Mouse (Mus musculus): Measurements from ENCODE around the gene Csk.

DNA sequence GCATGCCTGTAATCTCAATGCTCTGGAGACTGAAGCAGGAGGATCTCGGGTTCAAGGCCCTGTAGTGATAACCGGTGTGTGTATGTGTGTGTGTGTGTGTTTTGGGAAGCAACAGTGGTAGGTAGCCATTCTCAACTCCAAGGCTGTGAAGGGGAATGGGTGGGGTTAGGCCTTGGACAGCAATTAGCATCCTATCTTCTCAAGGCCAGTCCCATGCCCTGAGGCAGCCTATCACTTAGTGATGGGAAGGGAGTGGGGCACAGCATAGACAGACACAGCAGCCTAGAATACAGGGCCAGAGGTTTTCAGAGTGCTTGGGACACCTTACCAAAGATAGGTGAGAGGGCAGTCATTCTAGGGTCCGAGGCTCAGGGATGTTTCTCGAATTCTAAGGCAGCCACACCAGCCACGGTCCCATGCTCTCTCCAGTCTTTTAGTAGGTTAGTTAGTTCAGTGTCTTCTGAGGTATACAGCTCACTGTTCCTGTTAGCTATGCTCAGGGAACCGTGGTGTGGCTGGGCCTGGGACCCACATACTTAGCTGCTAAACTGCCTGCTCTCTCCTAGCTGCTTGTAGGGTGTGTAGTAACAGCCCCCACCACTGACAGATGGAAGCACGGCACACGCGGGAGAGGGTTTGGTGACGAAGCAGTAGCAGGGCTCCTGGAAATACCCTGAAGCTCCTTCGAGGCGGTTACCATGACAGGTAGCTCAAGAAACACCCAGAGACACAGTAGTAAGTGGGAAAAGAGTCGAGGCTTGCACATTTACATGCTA is 11.5 kb downstream of the Csk start:
- TF ChIP-seq MYOD1 (IDR thresholded peaks at IDR 0.05; ENCODE audit: control insufficient read depth, insufficient read length, low read depth) (no peak), CTCF (IDR thresholded peaks at IDR 0.05; ENCODE audit: control insufficient read depth, insufficient read depth, insufficient read length) (no peak), CEBPB (IDR thresholded peaks at IDR 0.05; ENCODE audit: low read depth) (no peak), MYOG (IDR thresholded peaks at IDR 0.05; ENCODE audit: control insufficient read depth, extremely low read depth, insufficient read length) (no peak), USF1 (IDR thresholded peaks at IDR 0.05; ENCODE audit: low read depth) (no peak), MAX (IDR thresholded peaks at IDR 0.05) (no peak), FOSL1 (IDR thresholded peaks at IDR 0.05; ENCODE audit: insufficient read depth, low read length, poor library complexity, severe bottlenecking) (no peak)

Data from C2C12 (cell line).